Mouse (Mus musculus): ENCODE results near the gene Adam1b. TPM values are rescaled to one million over a fixed set of nuclear protein-coding genes. Genes with fewer than 3 reads are reported as not detected.

Gene Adam1b
- total RNA-seq, 2 experiments from 2014 or later, result not detected

Other genes starting within 250 kb of the Adam1b start
- 10 to 100 TPM; 45.9 to 48.0 TPM for gene Trafd1, start 117.8 kb downstream of the Adam1b start, total RNA-seq (2021)
- gene Naa25, start 105.5 kb downstream of the Adam1b start, total RNA-seq (2021), result 10 to 100 TPM; 25.9 to 29.7 TPM
- gene Tmem116, start 51.5 kb downstream of the Adam1b start, total RNA-seq (2021), result 1 to 10 TPM; 7.4 to 7.5 TPM
- 10 to 100 TPM; 28.6 to 38.1 TPM for gene Erp29, start 50.9 kb downstream of the Adam1b start, total RNA-seq (2021)
- gene Adam1a, start 42.0 kb upstream of the Adam1b start, total RNA-seq (2021), result 1 to 10 TPM; 1.7 to 2.0 TPM
- not detected for gene Gm42878, start 42.0 kb upstream of the Adam1b start, total RNA-seq (2021)
- 100 to 1,000 TPM; 133 to 140 TPM for gene Mapkapk5, start 42.5 kb upstream of the Adam1b start, total RNA-seq (2021)
- 100 to 1,000 TPM; 172 to 203 TPM for gene Aldh2, start 90.4 kb upstream of the Adam1b start, total RNA-seq (2021)
- gene Acad12, start 115.5 kb upstream of the Adam1b start, total RNA-seq (2021), result 10 to 100 TPM; 26.0 to 27.8 TPM
- 10 to 100 TPM; 10.2 to 11.8 TPM for gene Acad10, start 157.1 kb upstream of the Adam1b start, total RNA-seq (2021)
- gene Brap, start 157.1 kb upstream of the Adam1b start, total RNA-seq (2021), result 10 to 100 TPM; 29.7 to 31.8 TPM
- 100 to 1,000 TPM in 1 of 2 experiments, 10 to 100 TPM in 1; 80.1 to 109 TPM for gene Atxn2, start 207.9 kb upstream of the Adam1b start, total RNA-seq (2021)